Mouse (Mus musculus): Measurements from ENCODE around the gene Celsr3.

- TF ChIP-seq POLR2A (IDR thresholded peaks at IDR 0.05; ENCODE audit: borderline replicate concordance, low read depth, low read length): no peak
- no peak for TF ChIP-seq CTCF (IDR thresholded peaks at IDR 0.05; ENCODE audit: low read depth, low read length)
Observed at GRCm38 (mm10) chr9:108832390-108833108, 6.4 kb downstream of the Celsr3 start.

Measured in bone marrow macrophage, adult 2 months (primary cell).